Mouse (Mus musculus) urinary bladder, postnatal 0 days (tissue): Measurements from ENCODE around the gene Chmp2b. TPM values are rescaled to one million over a fixed set of nuclear protein-coding genes. Genes with fewer than 3 reads are reported as not detected.

Source experiments
- polyA plus RNA-seq: library from polyadenylated mRNA; unstranded; fragments of >200 nt; fragmentation: Nextera tagmentation; extraction: Ambion mirVana; gene quantifications from 2 replicates; pipeline ENCODE4 v1.2.1, GENCODE M21; 2015

Chmp2b gene
- polyA plus RNA-seq, result 114 and 141 TPM in 2 replicates

GRCm38 (mm10) chr16:65561963-65562863 is at the start of gene Chmp2b:
TSS of gene Chmp2b (minus strand) at chr16:65562726.

GRCm38 (mm10) chr16:65520211-65520610 is 42.3 kb downstream of the Chmp2b start, which contains the start of gene Pou1f1:
TSS of gene Pou1f1 (plus strand) at chr16:65520511.

Other genes with a start within 250 kb of the Chmp2b start
- not detected in 2 replicates for gene Pou1f1, start 42.2 kb downstream of the Chmp2b start, polyA plus RNA-seq